Mouse (Mus musculus) heart, embryonic 11.5 days (tissue): ENCODE data around the gene Cds2. TPM values are rescaled to one million over a fixed set of nuclear protein-coding genes. Genes with fewer than 3 reads are reported as not detected.
"Not testable (repeated sequence)": the region's sequence is repeated elsewhere in the genome, so short reads cannot be mapped to it uniquely, and the experiment has no call there.

Experiments
- ATAC-seq: fragments of 200-750 bp; cut with Nextera tagmentation; replicated peaks from 2 replicates; pipeline ENCODE4 v1.8.0; 2017; ENCODE audit warnings: moderate library complexity; ENCODE audit not compliant: insufficient number of reproducible peaks, low FRiP score, low TSS enrichment
- H3K27ac ChIP-seq: fragments of 300-500 bp; sonication (generic); 2 replicates; pipeline ENCODE4 v1.5.1; 2014; ENCODE audit warnings: mild to moderate bottlenecking, low read depth, low read length
- H3K27me3 ChIP-seq: fragments of 300-500 bp; sonication (generic); 2 replicates; pipeline ENCODE4 v1.6.1; 2014; ENCODE audit warnings: mild to moderate bottlenecking, low read length, mixed read lengths; ENCODE audit not compliant: control insufficient read depth, insufficient read depth
- H3K36me3 ChIP-seq: fragments of 300-500 bp; sonication (generic); 2 replicates; pipeline ENCODE4 v1.6.1; 2014; ENCODE audit warnings: mild to moderate bottlenecking, low read length, moderate library complexity, mixed read lengths; ENCODE audit not compliant: control insufficient read depth, insufficient read depth
- H3K4me1 ChIP-seq: fragments of 300-500 bp; sonication (generic); 2 replicates; pipeline ENCODE4 v1.6.1; 2014; ENCODE audit warnings: low read length; ENCODE audit not compliant: control insufficient read depth, insufficient read depth
- H3K4me2 ChIP-seq: fragments of 300-500 bp; sonication (generic); 2 replicates; pipeline ENCODE4 v1.6.1; 2014; ENCODE audit warnings: mild to moderate bottlenecking, moderate library complexity
- H3K4me3 ChIP-seq: fragments of 300-500 bp; sonication (generic); 2 replicates; pipeline ENCODE4 v1.5.1; 2014; ENCODE audit warnings: low read depth, low read length
- H3K9ac ChIP-seq: fragments of 300-500 bp; sonication (generic); 2 replicates; pipeline ENCODE4 v1.6.1; 2014; ENCODE audit warnings: mild to moderate bottlenecking, low read depth, low read length, moderate library complexity
- H3K9me3 ChIP-seq: fragments of 300-500 bp; sonication (generic); replicated peaks from 2 replicates; pipeline ENCODE4 v1.6.1; 2016; ENCODE audit warnings: low read length; ENCODE audit not compliant: control insufficient read depth
- WGBS: fragments of 180-500 bp; shearing (Covaris S2); extraction: QIAGEN DNeasy Blood & Tissue Kit; methylation state at CpG from one replicate; pipeline ENCODE4 v1.1.7; 2014; ENCODE audit not compliant: insufficient replicate concordance; 5-methylcytosine and 5-hydroxymethylcytosine counted together
- polyA plus RNA-seq: library from polyadenylated mRNA; unstranded; fragments of >200 nt; fragmentation: Nextera tagmentation; extraction: Ambion mirVana; gene quantifications from 2 replicates; pipeline ENCODE4 v1.2.1, GENCODE M21; 2014

Cds2 gene
- polyA plus RNA-seq, 1 experiment from 2014 or later: 18.5 TPM

DNA sequence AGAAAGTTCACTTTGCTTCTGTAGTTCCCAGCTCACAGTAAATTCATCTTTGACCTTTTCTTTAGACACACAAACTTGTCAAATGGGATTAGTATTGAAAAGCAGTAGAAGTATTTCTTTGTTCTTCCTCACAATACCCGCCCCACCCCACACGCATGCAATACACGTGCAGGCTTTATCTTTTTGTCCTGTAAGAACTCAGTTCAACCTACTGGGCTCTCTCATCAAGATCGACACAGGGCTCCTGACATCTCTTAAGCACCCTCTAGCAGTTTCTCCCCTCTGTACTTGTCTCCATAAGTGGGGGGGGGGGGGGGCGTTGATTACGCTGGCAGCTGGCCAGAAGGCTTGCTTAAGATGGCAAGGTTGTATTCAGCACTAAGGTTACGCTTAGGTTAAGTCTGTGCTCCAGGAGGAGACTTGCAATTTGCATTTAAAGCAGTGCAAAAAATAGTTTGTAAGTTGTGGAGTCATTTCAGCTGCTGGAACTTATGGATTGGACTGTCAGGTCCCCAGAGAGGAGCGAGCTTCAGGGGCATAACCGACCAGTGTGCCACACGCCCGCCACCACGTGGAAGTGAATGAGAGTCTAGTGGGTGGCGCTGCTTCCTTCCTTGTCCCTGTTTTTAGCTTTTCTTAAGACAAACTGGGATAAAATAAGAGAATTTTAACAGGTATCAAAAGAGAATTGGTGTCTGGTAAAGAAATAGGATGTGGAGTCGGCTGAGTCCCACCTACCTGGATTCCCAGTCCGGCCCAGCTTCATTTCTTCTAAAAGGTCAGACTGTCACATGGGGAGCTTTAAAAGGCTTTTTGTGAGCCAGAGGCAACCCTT, 20.5 kb downstream of the Cds2 start:
- no peak for ATAC-seq

DNA sequence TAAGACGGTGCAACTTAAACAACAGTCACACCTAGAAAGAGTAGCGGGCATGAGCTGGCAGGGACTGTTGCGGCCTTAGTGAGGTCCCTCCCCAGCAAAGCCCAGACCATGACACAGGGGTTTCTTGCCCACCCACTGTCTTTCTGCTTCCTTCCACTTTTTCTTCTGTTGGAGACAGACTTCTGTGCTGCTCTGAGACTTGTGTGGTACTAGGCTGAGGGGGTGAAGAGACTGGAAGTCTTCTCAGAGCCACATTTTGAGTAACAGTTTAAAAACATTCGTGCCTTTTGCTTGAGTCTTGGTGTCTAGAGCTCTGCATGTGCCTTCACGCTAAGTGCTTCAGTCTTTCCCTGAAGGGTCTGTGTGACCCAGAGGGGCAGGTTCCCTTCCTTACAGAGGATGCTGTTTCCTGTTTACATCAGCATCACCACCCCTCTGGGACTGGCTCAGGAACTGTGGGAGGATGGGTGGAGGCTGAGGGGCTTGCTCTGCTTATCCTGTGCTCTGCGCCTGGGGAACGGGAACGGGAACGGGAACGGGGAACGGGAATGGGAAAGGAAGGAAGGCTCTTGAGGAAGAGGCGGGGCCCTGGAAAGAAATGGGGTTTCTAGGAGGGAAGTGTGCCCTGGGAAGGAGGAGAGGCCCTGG, 21.7 kb downstream of the Cds2 start:
- Histone ChIP-seq H3K4me3 (no peak overlapping the region), H3K9ac (0 out of 2 replicates have a peak overlapping the region, but pooled peaks have one; percentile 8), H3K4me2 (peak overlapping the region; percentile 14; the same call in 1 of the 2 replicates), H3K27me3 (peaks cover 7% of the 10 kb centered on the region; the same call in 1 of the 2 replicates), H3K4me1 (peaks cover 33% of the 10 kb centered on the region), H3K36me3 (no peaks in the 10 kb centered on the region), H3K9me3 (no peaks in the 10 kb centered on the region), H3K27ac (peak overlapping the region; percentile 77)
- ATAC-seq: 0 out of 2 replicates have a peak, but pooled peaks have one; percentile 33
- 64% methylated on average over 12 of the region's 12 CpGs for WGBS

More for the DNA sequence above, 20.5 kb downstream of the Cds2 start:
- WGBS: 48% methylated on average over 15 of the region's 15 CpGs
- Histone ChIP-seq H3K9me3 (no peaks in the 10 kb centered on the region), H3K4me3 (no peak overlapping the region), H3K4me2 (peak overlapping the region; percentile 45), H3K4me1 (peaks cover 34% of the 10 kb centered on the region), H3K27me3 (peaks cover 7% of the 10 kb centered on the region; the same call in 1 of the 2 replicates), H3K27ac (peak overlapping the region; percentile 64), H3K9ac (no peak overlapping the region), H3K36me3 (no peaks in the 10 kb centered on the region)

DNA sequence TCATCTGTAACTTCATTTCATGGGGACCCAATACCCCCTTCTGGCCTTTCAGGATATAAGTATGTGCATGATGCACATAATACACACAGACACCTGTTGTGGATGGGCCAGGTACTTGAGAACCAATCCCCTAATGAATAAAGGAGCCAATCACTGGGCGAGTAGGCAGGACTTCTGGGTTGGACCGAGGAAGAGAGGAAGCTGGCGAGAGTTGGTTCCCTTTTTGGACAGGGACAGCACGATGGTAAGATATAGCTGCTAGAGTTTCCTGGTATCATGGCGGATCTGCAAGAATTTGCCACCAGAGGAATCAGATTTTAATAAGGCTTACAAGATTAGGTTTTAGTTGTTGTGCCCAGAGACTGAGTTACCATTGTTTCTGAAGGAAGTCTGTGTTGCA, 22.8 kb downstream of the Cds2 start:
- not testable (repeated sequence) for H3K9ac ChIP-seq, H3K36me3 ChIP-seq, H3K9me3 ChIP-seq, H3K4me3 ChIP-seq, H3K27ac ChIP-seq, ATAC-seq, H3K4me2 ChIP-seq, H3K27me3 ChIP-seq
- 93% methylated on average over 5 of the region's 5 CpGs for WGBS
- H3K4me1 ChIP-seq: peaks cover 36% of the 10 kb centered on the region

DNA sequence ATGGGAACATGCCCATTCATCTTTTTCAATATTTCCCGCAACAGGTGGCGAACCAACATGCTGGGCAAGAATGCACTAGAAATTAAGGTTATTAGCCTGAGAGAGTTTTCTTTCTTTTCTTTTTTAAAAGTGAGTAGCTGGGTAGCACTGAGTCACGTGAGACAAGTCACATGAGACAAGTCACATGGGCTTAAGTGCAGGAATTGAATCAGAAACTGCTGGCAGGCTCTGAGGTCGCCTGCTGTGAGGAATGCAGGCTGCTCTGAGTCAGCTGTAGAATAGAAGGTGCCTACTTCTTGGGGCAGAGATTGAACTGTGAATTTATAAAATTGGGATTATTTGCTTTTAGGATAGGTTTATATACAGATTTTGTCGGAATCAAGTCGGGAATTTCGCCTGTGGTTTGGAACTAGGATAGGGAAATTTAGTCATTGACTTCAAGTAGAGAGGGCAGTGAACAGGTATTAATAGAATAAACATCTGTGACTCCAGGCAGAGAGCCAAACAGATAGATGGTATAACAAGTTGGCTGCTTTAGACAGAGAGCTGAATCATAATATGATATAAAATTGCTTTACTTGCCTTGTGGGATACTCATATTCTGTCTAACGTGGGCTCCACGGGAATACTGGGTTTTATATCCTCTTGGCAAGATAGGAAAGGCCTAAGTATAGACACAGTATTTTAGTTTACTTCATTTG, 23.6 kb downstream of the Cds2 start:
- H3K4me3 ChIP-seq: no peak overlapping the region
- no peaks in the 10 kb centered on the region for H3K9me3 ChIP-seq
- peaks cover 43% of the 10 kb centered on the region for H3K4me1 ChIP-seq
- no peak overlapping the region for H3K4me2 ChIP-seq
- ATAC-seq: no peak
- 0 out of 2 replicates have a peak, but pooled peaks cover 4% of the 10 kb centered on the region for H3K27me3 ChIP-seq
- H3K9ac ChIP-seq: no peak overlapping the region
- H3K27ac ChIP-seq: no peak overlapping the region
- 83% methylated on average over 9 of the region's 9 CpGs for WGBS
- no peaks in the 10 kb centered on the region for H3K36me3 ChIP-seq

DNA sequence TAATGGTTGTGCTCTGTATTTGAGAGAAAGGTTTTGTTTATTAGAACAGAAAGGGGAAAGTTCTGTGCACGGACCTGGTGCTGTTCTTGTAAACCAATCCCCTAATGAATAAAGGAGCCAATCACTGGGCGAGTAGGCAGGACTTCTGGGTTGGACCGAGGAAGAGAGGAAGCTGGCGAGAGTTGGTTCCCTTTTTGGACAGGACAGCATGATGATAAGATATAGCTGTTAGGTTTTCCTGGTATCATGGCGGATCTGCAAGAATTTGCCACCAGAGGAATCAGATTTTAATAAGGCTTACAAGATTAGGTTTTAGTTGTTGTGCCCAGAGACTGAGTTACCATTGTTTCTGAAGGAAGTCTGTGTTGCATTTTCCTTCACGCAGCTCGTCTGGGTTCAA, 26.3 kb downstream of the Cds2 start:
- ATAC-seq, H3K27ac ChIP-seq, H3K9me3 ChIP-seq, H3K9ac ChIP-seq, H3K4me2 ChIP-seq, H3K4me3 ChIP-seq, H3K27me3 ChIP-seq, H3K36me3 ChIP-seq: not testable (repeated sequence)
- WGBS: 50% methylated on average over 5 of the region's 7 CpGs
- H3K4me1 ChIP-seq: peaks cover 45% of the 10 kb centered on the region

DNA sequence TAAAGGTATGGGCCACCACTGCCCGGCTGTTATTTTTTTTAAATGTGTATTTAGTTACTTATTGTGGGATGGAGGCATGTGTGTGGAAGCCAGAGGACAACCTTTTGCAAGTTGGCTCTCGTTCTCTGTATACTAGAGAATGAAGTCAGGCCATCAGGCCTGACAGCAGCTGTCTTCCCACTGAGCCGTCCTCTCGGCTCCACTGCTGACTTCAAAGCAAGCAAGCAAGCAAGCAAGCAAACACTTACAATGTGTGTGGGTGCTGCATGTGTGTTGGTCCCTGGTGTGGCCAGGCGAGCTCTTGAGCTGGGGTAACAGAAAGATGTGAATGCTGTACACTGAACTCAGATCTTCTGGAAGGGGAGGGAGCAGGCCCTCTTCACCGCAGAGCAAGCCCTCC, 27.9 kb downstream of the Cds2 start:
- Histone ChIP-seq H3K9me3 (no peaks in the 10 kb centered on the region), H3K36me3 (peaks cover 5% of the 10 kb centered on the region; the same call in 1 of the 2 replicates), H3K27me3 (no peaks in the 10 kb centered on the region), H3K4me2 (no peak overlapping the region), H3K4me1 (peaks cover 33% of the 10 kb centered on the region), H3K4me3 (no peak overlapping the region), H3K9ac (no peak overlapping the region), H3K27ac (peak overlapping the region; percentile 76; the same call in 1 of the 2 replicates)
- no peak for ATAC-seq
- WGBS: 67% methylated on average over 6 of the region's 6 CpGs

DNA sequence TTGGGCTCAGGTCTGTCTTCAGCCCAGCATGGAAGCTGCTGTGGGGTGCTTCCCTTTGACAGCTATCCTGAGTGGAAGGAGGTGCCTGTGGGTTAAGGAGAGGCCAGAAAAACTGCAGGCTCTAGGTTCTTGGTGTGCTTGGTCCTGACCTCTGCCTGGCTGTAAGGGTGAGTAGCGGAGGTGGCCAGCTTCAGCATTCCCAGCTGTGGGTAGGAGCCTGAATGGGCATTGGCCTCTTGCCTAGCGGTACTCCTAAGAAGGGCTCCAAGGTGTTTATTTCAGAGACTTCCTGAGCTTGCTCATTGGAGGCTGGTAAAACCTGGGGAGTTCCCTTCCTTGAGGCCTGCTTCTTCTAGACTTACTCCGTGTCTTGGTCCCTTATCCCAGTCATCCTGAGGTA, 28.3 kb downstream of the Cds2 start:
- 62% methylated on average over 3 of the region's 3 CpGs for WGBS
- no peaks in the 10 kb centered on the region for H3K27me3 ChIP-seq
- peak overlapping the region; percentile 76 for H3K27ac ChIP-seq
- no peak overlapping the region for H3K4me3 ChIP-seq
- H3K9ac ChIP-seq: 0 out of 2 replicates have a peak overlapping the region, but pooled peaks have one; percentile 10
- no peak for ATAC-seq
- no peaks in the 10 kb centered on the region for H3K9me3 ChIP-seq
- H3K4me1 ChIP-seq: peaks cover 33% of the 10 kb centered on the region
- H3K4me2 ChIP-seq: no peak overlapping the region
- peaks cover 5% of the 10 kb centered on the region; the same call in 1 of the 2 replicates for H3K36me3 ChIP-seq

DNA sequence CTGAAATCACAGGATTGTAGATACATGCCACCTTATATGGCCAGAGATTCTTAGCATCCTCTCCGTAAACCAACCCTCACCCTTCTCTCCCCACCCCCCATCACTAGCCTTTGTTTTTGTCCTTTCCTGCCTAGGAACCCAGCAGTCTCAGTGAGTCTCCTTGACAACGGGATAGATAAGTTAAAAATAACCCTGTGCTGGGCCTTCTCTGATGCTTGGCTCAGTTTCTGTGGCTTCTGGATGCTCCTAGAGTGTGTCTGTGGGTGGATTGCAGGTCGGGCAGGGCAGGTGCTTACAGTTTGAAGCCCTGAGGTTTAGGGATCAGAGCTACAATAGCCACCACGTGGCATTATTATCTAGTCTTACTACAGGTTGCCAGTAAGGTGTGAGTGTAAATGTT, 29.1 kb downstream of the Cds2 start:
- H3K36me3 ChIP-seq: peaks cover 5% of the 10 kb centered on the region; the same call in 1 of the 2 replicates
- H3K4me1 ChIP-seq: peaks cover 33% of the 10 kb centered on the region
- no peak overlapping the region for H3K9ac ChIP-seq
- WGBS: 10% methylated on average over 4 of the region's 4 CpGs
- peak overlapping the region; percentile 76 for H3K27ac ChIP-seq
- no peaks in the 10 kb centered on the region for H3K9me3 ChIP-seq
- ATAC-seq: peak; percentile 49
- H3K4me2 ChIP-seq: peak overlapping the region; percentile 23; the same call in 1 of the 2 replicates
- no peaks in the 10 kb centered on the region for H3K27me3 ChIP-seq
- H3K4me3 ChIP-seq: no peak overlapping the region
